Mouse (Mus musculus): ENCODE measurements around the gene Mettl27. TPM values are rescaled to one million over a fixed set of nuclear protein-coding genes. Genes with fewer than 3 reads are reported as not detected.

Mettl27 gene
- polyA plus RNA-seq, 1 experiment = 23.2 TPM

DNA sequence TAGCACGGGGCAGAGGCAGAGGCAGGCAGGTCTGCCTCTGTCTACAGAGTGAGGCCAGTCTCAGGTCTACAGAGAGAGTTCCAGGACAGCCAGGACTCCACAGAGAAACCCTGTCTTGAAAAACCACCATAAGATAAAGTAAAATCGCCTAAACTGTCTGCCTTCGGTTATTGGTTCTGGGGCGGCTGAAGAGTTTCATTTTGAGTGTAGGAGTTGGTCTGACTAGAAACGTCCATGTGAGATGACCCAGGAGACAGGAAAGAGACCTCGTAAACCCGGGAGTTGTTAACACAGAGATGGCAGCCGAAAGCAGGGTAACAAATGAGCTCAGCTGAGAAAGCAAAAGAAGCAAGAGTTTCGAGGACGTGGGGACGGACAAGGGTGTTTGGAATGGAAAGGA, 57.0 kb downstream of the Mettl27 start:
- TF ChIP-seq POLR2A (IDR thresholded peaks at IDR 0.05; ENCODE audit: borderline replicate concordance, extremely low read depth, low read depth, low read length) (no peak), CTCF (IDR thresholded peaks at IDR 0.05; ENCODE audit: insufficient read depth, low read length) (no peak)
- peak overlapping the region; percentile 40 for H3K4me3 ChIP-seq (replicated peaks; ENCODE audit: extremely low read depth, low read depth, low read length)
- 37% methylated on average over 11 of the region's 11 CpGs for WGBS
- peaks cover 17% of the 10 kb centered on the region for H3K4me1 ChIP-seq (ENCODE audit: control insufficient read depth, insufficient read depth, low read length)
- no peak for DNase-seq

DNA sequence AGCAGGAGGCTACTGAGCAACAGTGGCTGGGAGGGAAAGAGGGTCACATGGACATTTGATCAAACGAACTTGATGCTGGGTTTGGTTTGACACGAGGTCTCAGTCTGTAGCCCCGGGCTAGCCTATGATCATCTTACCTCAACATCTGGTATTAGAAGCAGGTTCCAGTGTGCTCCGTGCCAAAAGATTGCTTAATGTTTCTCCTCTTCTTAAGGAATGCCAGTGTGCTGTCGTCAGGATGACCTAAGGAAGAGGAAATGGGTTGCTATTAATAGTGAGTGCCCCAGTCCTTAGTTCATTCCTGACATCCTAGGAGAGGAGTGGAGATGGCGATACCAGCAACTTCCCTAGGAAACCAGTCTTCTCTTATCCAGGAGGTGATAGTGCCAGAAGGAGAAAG, 57.6 kb downstream of the Mettl27 start:
- no peak for DNase-seq
- Histone ChIP-seq H3K4me1 (ENCODE audit: control insufficient read depth, insufficient read depth, low read length) (peaks cover 15% of the 10 kb centered on the region), H3K4me3 (replicated peaks; ENCODE audit: extremely low read depth, low read depth, low read length) (no peak overlapping the region)
- TF ChIP-seq CTCF (IDR thresholded peaks at IDR 0.05; ENCODE audit: insufficient read depth, low read length) = no peak
- 14% methylated on average over 6 of the region's 6 CpGs for WGBS

Other genes starting within 250 kb of the Mettl27 start
- gene Limk1, start 243.8 kb upstream of the Mettl27 start, polyA plus RNA-seq (2012; rRNA removed) = 29.6 and 31.1 TPM in 2 replicates
- gene Eln, start 185.0 kb upstream of the Mettl27 start, polyA plus RNA-seq (2012; rRNA removed) = 311 and 510 TPM in 2 replicates
- gene Tmem270, start 25.6 kb upstream of the Mettl27 start, polyA plus RNA-seq (2012; rRNA removed) = not detected in 2 replicates
- not detected in 2 replicates for gene Cldn13, start 16.8 kb upstream of the Mettl27 start, polyA plus RNA-seq (2012; rRNA removed)
- gene Cldn4, start 14.6 kb downstream of the Mettl27 start, polyA plus RNA-seq (2012; rRNA removed) = 9.2 and 18.9 TPM in 2 replicates
- 333 and 552 TPM in 2 replicates for gene Cldn3, start 53.8 kb downstream of the Mettl27 start, polyA plus RNA-seq (2012; rRNA removed)
- gene Abhd11, start 76.8 kb downstream of the Mettl27 start, polyA plus RNA-seq (2012; rRNA removed) = 66.9 and 78.4 TPM in 2 replicates
- 10.6 and 11.7 TPM in 2 replicates for gene Stx1a, start 91.1 kb downstream of the Mettl27 start, polyA plus RNA-seq (2012; rRNA removed)
- 30.7 and 31.5 TPM in 2 replicates for gene Dnajc30, start 131.8 kb downstream of the Mettl27 start, polyA plus RNA-seq (2012; rRNA removed)
- gene Bud23, start 132.6 kb downstream of the Mettl27 start, polyA plus RNA-seq (2012; rRNA removed) = 51.3 and 56.4 TPM in 2 replicates
- gene Vps37d, start 145.9 kb downstream of the Mettl27 start, polyA plus RNA-seq (2012; rRNA removed) = 2.3 and 3.0 TPM in 2 replicates
- gene Mlxipl, start 157.5 kb downstream of the Mettl27 start, polyA plus RNA-seq (2012; rRNA removed) = 17.8 and 28.5 TPM in 2 replicates
- 8.1 and 8.3 TPM in 2 replicates for gene Tbl2, start 217.3 kb downstream of the Mettl27 start, polyA plus RNA-seq (2012; rRNA removed)
- gene Bcl7b, start 235.9 kb downstream of the Mettl27 start, polyA plus RNA-seq (2012; rRNA removed) = 37.3 and 42.9 TPM in 2 replicates